Mouse (Mus musculus) frontal cortex, adult 2 months (tissue): Measurements from ENCODE around the gene Olfr427. TPM values are rescaled to one million over a fixed set of nuclear protein-coding genes. Genes with fewer than 3 reads are reported as not detected.
"Not testable (repeated sequence)": the region's sequence is repeated elsewhere in the genome, so short reads cannot be mapped to it uniquely, and the experiment has no call there.

Experiments used
- DNase-seq, 2 experiments: peaks; one replicate each; pipeline ENCODE4 v3.0.0; 2022; ENCODE audit warnings: low spot score in 1 of 2; ENCODE audit errors: extremely low spot score in 1 of 2
- polyA plus RNA-seq: library from polyadenylated mRNA; depleted of rRNA; stranded (reverse); fragments of >200 nt; gene quantifications from 2 replicates; pipeline ENCODE4 v1.2.3, GENCODE M21; 2012; rRNA removed

Olfr427 gene
- polyA plus RNA-seq: not detected in 2 replicates

DNA sequence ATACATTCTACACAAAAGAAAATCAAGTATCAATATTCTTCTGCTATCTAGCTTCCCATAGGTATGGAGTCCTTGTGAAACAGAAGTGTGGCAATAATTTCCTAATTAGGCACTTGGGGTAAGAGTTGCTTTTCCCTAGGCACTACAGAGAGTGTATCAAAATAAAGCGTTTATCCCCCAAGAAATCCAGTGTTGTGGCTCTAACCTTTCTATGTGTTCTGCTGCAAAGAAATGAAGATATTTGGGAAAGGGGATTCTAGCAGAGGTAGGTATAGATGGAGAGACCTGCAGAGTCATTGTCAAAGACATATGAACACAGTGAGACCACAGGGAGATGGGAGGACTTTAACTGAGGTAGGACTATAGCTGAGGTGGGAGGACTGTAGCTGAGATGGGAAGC is at the start of gene Olfr427:
TSS of gene Olfr427 (plus strand) at position 301 of the 400 bp plus-strand sequence.
- no peak for DNase-seq

GRCm38 (mm10) chr1:174048227-174048626 is 48.5 kb upstream of the Olfr427 start:
- DNase-seq: not testable (repeated sequence)

DNA sequence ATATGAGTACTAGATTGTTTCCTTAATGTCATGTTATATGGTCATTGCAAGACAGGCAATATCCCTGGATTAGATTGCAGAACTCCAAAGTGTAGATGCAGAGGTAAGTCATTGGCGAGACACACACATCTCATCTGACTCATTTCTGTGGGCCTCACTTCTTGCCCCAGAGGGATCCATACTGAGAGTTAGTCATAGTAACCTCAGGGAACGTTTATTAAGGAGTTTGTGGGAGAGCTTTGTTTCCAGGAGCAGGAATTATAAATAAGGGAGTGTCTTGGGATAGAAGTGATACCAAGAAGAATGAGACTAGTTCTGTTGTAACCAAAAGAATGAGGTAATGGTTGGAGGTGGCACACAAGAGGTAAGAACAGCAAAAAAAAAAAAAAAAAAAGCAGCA is 47.8 kb upstream of the Olfr427 start, which contains the start of gene Olfr432:
TSS of gene Olfr432 (plus strand) at position 313 of the 400 bp plus-strand sequence.
- DNase-seq: no peak

DNA sequence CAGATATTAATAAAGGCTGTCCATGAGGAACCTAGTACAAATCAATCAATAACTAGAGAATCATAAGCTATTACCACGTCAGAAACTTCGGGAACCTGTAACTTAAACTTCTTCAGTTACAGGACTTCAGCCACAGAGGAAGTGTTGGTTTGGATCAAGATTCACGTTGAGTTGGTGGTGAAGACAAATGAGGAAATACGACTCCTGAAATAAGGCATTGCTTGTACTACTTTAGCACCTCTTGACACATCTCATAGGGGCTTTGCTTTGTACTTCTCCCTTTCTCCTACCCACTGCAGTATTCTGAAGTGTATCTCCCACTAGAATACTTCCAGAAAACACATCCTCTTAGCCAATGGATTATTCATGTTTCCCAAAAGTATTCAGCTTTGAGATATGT is 47.3 kb upstream of the Olfr427 start:
- DNase-seq: not testable (repeated sequence)

- DNase-seq: no peak
Measured at GRCm38 (mm10) chr1:174050532-174050931, 46.2 kb upstream of the Olfr427 start.

- DNase-seq: no peak
Measured at GRCm38 (mm10) chr1:174051515-174051914, 45.2 kb upstream of the Olfr427 start.

DNA sequence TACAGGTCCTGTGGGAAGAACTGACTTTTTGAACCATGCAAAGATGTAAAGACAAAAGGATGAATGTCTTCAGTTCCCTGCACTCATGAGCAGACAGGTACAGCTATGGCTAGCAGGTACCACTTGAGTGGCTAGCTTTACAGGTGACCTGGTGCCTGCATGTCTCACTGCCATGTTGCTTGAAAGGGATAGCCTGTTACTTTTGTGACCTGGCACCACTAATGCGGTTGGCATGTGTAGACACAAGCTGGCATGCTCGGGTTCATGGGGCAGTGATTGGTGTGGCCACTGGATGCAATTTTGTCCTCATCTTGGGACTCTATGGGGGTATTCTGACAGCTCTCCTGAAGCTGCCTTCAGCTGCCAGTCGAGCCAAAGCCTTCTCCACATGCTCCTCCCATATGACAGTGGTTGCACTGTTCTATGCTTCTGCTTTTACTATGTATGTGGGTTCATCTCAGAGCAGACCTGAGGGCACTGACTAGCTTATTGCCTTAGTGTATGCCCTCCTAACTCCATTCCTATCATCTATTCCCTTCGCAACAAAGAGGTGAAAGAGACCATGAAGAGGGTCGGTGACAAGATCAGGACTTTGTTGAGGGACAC is 44.7 kb upstream of the Olfr427 start:
- DNase-seq: no peak

GRCm38 (mm10) chr1:174052981-174053380 is 43.7 kb upstream of the Olfr427 start:
- DNase-seq: peak in 1 of 2 experiments; percentile 16

- no peak for DNase-seq
Measured at GRCm38 (mm10) chr1:174055248-174055647, 41.4 kb upstream of the Olfr427 start.

- DNase-seq: no peak
Measured at GRCm38 (mm10) chr1:174066305-174066704, 30.4 kb upstream of the Olfr427 start, which contains the start of gene Olfr430. Gene Olfr430 (plus strand): TSS chr1:174066605.

DNA sequence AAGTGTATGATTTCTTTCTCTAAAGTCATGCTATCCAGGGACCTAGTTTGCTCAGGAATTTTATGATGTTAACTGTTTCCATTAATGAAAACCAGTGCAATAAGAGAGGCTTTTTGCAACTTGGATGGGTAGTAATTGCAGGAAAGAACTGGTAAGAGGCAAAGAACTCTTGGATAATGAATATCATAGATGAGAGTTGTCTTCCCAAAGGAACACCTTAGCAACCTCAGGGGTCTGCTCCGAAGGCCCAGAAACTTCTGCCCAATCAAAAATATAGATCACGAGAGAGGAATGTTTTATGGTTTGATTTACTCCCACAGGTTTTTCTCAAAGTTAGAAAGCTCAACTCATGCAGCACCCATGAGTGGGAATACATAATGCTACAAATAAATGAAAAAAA is 12.7 kb upstream of the Olfr427 start, which contains the start of gene Olfr429:
TSS of gene Olfr429 (plus strand) at position 301 of the 400 bp plus-strand sequence.
- no peak for DNase-seq

DNA sequence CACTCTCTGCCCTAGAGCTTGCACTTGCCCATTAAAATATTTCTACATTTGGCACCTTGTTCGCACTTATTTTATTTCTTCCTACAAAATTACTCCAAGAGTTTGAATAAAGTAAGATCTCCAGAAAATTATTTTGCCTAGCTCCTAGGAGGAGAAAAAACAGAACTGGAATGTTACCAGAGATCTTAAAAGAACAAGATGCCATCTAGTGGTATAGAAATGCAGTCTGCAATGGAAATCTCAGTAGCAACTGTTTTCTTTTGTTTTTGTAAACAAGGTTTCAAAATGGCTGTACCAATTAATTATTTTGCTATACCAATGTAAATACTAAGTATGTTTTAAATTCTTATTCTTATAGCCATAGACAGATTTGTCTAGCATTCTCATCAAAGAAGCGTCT is 7.0 kb downstream of the Olfr427 start:
- peak in 1 of 2 experiments; percentile 22 for DNase-seq

GRCm38 (mm10) chr1:174121062-174121461 is 24.4 kb downstream of the Olfr427 start, which contains the start of gene Olfr231:
Gene Olfr231 (minus strand): TSS chr1:174121162.
- no peak for DNase-seq

DNA sequence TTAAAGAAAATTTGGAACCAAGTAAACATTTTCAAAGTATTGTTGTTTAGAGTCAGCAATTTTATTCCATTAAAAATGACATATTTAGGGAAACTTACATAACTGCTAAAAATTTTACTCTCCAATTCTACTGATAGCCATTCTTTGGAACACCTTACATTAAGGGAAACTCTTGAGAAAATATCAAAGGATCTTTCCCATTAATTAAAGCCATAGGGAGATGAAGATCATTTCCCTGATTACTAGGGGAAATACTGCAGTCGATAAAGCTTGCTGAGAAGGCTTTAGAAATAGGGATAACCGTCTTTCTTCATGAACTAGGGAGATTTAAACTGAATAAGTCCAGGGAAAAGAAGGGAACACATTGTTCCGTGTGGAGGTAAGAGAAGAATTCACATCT is 34.5 kb downstream of the Olfr427 start, which contains the start of gene Olfr424:
TSS of gene Olfr424 (plus strand) at position 301 of the 400 bp plus-strand sequence.
- no peak for DNase-seq

GRCm38 (mm10) chr1:174131999-174132398 is 35.3 kb downstream of the Olfr427 start:
- DNase-seq: no peak

GRCm38 (mm10) chr1:174141384-174141783 is 44.7 kb downstream of the Olfr427 start:
- no peak for DNase-seq

GRCm38 (mm10) chr1:174146696-174147095 is 50.0 kb downstream of the Olfr427 start:
- peak in 1 of 2 experiments; percentile 2 for DNase-seq

- DNase-seq: no peak
Measured at GRCm38 (mm10) chr1:174149289-174149688, 52.6 kb downstream of the Olfr427 start.
